8 mouse cellular contexts compared by ENCODE assay signal in genomic region chr5:122284183-122285028, GRCm38 (mm10). TPM values are rescaled to one million over a fixed set of nuclear protein-coding genes. Genes with fewer than 3 reads are reported as not detected.
A peak's percentile ranks its signal among the peaks of the same experiment; 100 is the strongest.
DNase-seq lines count a peak whose midpoint lies in the region; ATAC-seq and TF ChIP-seq lines count a peak whose summit lies in the region.

Gene Pptc7 (plus strand): TSS chr5:122284365.

- H3K36me3 ChIP-seq in forebrain, embryonic 16.5 days (ENCODE audit: control insufficient read depth, insufficient read depth) = no peaks in the 10 kb centered on the region; the same call in 1 of the 2 replicates
- H3K36me3 ChIP-seq in lung, embryonic 14.5 days (ENCODE audit: insufficient read depth) = no peaks in the 10 kb centered on the region
- H3K36me3 ChIP-seq in thymus, adult 2 months (ENCODE audit: control insufficient read depth, insufficient read depth, low read length) = no peaks in the 10 kb centered on the region; the same call in 1 of the 2 replicates

- peak; percentile 94 for DNase-seq in ES-CJ7 (ENCODE audit: low read depth, low spot score)
- peak; percentile 87 for DNase-seq in cerebellum, adult 11-12 months
- DNase-seq in heart, postnatal 36 days = peak; percentile 88 to 90
- peak; percentile 89 to 90 for DNase-seq in layer of hippocampus, adult 2 months (ENCODE audit: low spot score in 2 of 2)
- peak; percentile 93 for DNase-seq in lung, embryonic 14.5 days
- peak; percentile 91 for DNase-seq in thymus, adult 2 months

- TF ChIP-seq CTCF in layer of hippocampus, adult 2 months (conservative IDR thresholded peaks at IDR 0.05) = no peak
- no peak for TF ChIP-seq CTCF in lung, embryonic 14.5 days (IDR thresholded peaks at IDR 0.05; ENCODE audit: low read depth)
- TF ChIP-seq CTCF in olfactory bulb, adult 2 months (IDR thresholded peaks at IDR 0.05; ENCODE audit: insufficient read depth, low read depth, low read length) = no peak
- TF ChIP-seq CTCF in thymus, adult 2 months (IDR thresholded peaks at IDR 0.05; ENCODE audit: borderline replicate concordance, control insufficient read depth, extremely low read depth, insufficient read depth, low read length, poor library complexity) = no peak

- intact Hi-C loops in heart, postnatal 36 days (cut with DNase I) = no loop called here

- H3K4me2 ChIP-seq in forebrain, embryonic 16.5 days (ENCODE audit: low read length) = peak within 1 kb of the TSS; percentile 76
- peak within 1 kb of the TSS; percentile 83 for H3K4me2 ChIP-seq in lung, embryonic 14.5 days

- 0 out of 2 replicates have a peak, but pooled peaks have one; percentile 44 for TF ChIP-seq POLR2A in olfactory bulb, adult 2 months (IDR thresholded peaks at IDR 0.05; ENCODE audit: insufficient read depth, low read depth, low read length)
- peak; percentile 77 for TF ChIP-seq POLR2A in thymus, adult 2 months (IDR thresholded peaks at IDR 0.05; ENCODE audit: control insufficient read depth, extremely low read depth, insufficient read depth, low read length, poor library complexity)

- no peaks in the 10 kb centered on the region for H3K27me3 ChIP-seq in forebrain, embryonic 16.5 days (replicated peaks; ENCODE audit: control insufficient read depth, insufficient read depth, low read length)
- H3K27me3 ChIP-seq in lung, embryonic 14.5 days (ENCODE audit: insufficient read depth, low read length) = no peaks in the 10 kb centered on the region
- no peaks in the 10 kb centered on the region for H3K27me3 ChIP-seq in thymus, adult 2 months (ENCODE audit: control insufficient read depth, insufficient read depth, low read length)

- WGBS in forebrain, embryonic 16.5 days = 0% methylated on average over 97 of the region's 114 CpGs
- WGBS in lung, embryonic 14.5 days = under 1% methylated on average over 68 of the region's 114 CpGs
- WGBS in olfactory bulb, adult 2 months = under 1% methylated on average over 106 of the region's 114 CpGs
- WGBS in thymus, adult 2 months = under 1% methylated on average over 113 of the region's 114 CpGs

- peak within 1 kb of the TSS; percentile 85 for H3K27ac ChIP-seq in forebrain, embryonic 16.5 days (ENCODE audit: low read length)
- peak within 1 kb of the TSS; percentile 89 for H3K27ac ChIP-seq in layer of hippocampus, adult 2 months
- peak within 1 kb of the TSS; percentile 74; the same call in 1 of the 2 replicates for H3K27ac ChIP-seq in lung, embryonic 14.5 days (ENCODE audit: low read depth)
- H3K27ac ChIP-seq in olfactory bulb, adult 2 months (ENCODE audit: insufficient read depth, low read depth, low read length) = peak within 1 kb of the TSS; percentile 72
- H3K27ac ChIP-seq in thymus, adult 2 months (ENCODE audit: control insufficient read depth, insufficient read depth, low read length) = peak within 1 kb of the TSS; percentile 54

- no peaks in the 10 kb centered on the region for H3K9me3 ChIP-seq in forebrain, embryonic 16.5 days (ENCODE audit: control insufficient read depth, low read length)
- H3K9me3 ChIP-seq in lung, embryonic 14.5 days (ENCODE audit: low read depth, low read length) = no peaks in the 10 kb centered on the region

- H3K4me3 ChIP-seq in forebrain, embryonic 16.5 days (replicated peaks; ENCODE audit: low read length) = peak within 1 kb of the TSS; percentile 80
- H3K4me3 ChIP-seq in layer of hippocampus, adult 2 months = peak within 1 kb of the TSS; percentile 77
- H3K4me3 ChIP-seq in lung, embryonic 14.5 days (ENCODE audit: low read depth, low read length) = peak within 1 kb of the TSS; percentile 99
- H3K4me3 ChIP-seq in olfactory bulb, adult 2 months (ENCODE audit: insufficient read depth, low read depth, low read length) = peak within 1 kb of the TSS; percentile 86
- H3K4me3 ChIP-seq in thymus, adult 2 months (ENCODE audit: control insufficient read depth, insufficient read depth, low read length) = peak within 1 kb of the TSS; percentile 97

- H3K9ac ChIP-seq in forebrain, embryonic 16.5 days (replicated peaks; ENCODE audit: low read depth, low read length) = peak within 1 kb of the TSS; percentile 88
- H3K9ac ChIP-seq in lung, embryonic 14.5 days = peak within 1 kb of the TSS; percentile 76

- ATAC-seq in forebrain, embryonic 16.5 days = peak; percentile 95
- peak; percentile 90 for ATAC-seq in lung, embryonic 14.5 days (ENCODE audit: insufficient read depth)

- H3K4me1 ChIP-seq in forebrain, embryonic 16.5 days (replicated peaks; ENCODE audit: control insufficient read depth, insufficient read depth, low read length) = peaks cover 18% of the 10 kb centered on the region
- peaks cover 20% of the 10 kb centered on the region for H3K4me1 ChIP-seq in lung, embryonic 14.5 days (ENCODE audit: insufficient read depth)
- H3K4me1 ChIP-seq in olfactory bulb, adult 2 months (ENCODE audit: control insufficient read depth, insufficient read depth, low read length) = peaks cover 16% of the 10 kb centered on the region
- peaks cover 26% of the 10 kb centered on the region for H3K4me1 ChIP-seq in thymus, adult 2 months (replicated peaks; ENCODE audit: control insufficient read depth, insufficient read depth, low read length)

RNA-seq across cellular contexts. Expression of gene Pptc7, which starts in this region (rescaled TPM):
- polyA plus RNA-seq in forebrain, embryonic 16.5 days (2015; fragmentation: Nextera tagmentation; extraction: Ambion mirVana) = 8.2 and 8.5 TPM in 2 replicates
- total RNA-seq in heart, postnatal 36 days (2021) = 10 to 100 TPM; 89.5 to 98.4 TPM
- total RNA-seq in layer of hippocampus, adult 2 months (2021) = 10 to 100 TPM; 39.8 to 41.1 TPM
- polyA plus RNA-seq in lung, embryonic 14.5 days (2014; fragmentation: Nextera tagmentation; extraction: Ambion mirVana) = 9.5 and 10.1 TPM in 2 replicates
- not detected in 2 replicates for polyA plus RNA-seq in olfactory bulb, adult 2 months (2012; ENCODE audit: insufficient read depth, insufficient read length, low replicate concordance, missing spikeins)
- polyA plus RNA-seq in thymus, adult 2 months (2012; rRNA removed) = 72.4 and 78.8 TPM in 2 replicates

Comparison
In these comparisons a context has a peak if more than half of its experiments do, and no peak if none do; other contexts are left out.
1. Peak in every context shown above with its lines: DNase-seq, ATAC-seq, H3K4me3 ChIP-seq and H3K27ac ChIP-seq.